Mouse (Mus musculus) thymus, adult 18-20 months (tissue): ENCODE results near the gene Lpp.

ENCODE experiments used
- DNase-seq, 2 experiments: peaks; one replicate each; pipeline ENCODE4 v3.0.0; 2022; ENCODE audit warnings: mixed read lengths in 2 of 2

Lpp gene

DNA sequence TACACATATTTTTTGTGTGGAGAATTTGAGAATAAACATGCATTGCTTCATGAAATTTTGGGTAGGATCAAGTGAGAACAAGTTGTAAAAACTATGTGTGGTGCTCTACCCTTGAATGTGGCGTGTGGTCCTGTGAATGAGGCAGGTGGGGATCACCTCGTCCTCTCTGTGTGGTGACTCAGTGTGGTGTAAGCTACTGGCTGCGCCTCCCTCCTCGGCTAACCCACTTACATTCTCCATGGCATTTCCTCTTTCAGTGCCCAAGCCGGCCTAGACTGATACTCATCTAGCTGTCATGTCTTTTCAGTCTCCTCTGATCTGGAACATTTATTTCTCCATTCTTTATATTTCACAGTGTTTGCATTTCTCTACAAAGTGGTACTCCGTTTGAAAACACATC is 81.5 kb downstream of the Lpp start:
- DNase-seq: peak; percentile 19

DNA sequence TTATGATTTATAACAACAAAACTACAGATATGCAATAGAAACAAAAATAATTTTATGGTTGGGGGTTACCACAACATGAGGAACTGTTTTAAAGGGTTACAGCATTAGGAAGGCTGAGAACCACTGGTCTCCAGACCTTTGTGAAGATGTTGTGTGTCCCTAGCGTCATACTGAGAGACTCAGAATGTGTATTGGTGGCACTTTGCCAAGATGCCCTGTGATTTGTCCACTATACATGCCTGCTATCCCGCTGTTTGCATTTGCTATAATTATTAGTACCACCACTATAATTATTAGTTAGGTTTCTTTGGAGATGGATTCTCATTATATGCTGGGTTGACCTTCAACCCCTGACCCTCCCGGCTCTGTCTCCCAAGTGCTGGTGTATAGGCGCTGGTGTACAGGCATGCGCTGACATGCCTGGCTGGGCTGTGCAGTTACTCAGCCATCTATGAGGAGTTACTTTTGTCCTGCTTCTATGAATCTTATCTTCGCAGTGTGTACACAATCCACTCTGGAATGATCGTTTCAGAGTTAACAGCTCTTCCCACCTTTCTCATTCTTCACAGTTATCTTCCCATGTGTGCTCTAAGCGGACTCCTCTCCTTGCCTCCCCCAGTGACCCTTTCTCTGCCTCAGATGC is 82.1 kb downstream of the Lpp start:
- no peak for DNase-seq

DNA sequence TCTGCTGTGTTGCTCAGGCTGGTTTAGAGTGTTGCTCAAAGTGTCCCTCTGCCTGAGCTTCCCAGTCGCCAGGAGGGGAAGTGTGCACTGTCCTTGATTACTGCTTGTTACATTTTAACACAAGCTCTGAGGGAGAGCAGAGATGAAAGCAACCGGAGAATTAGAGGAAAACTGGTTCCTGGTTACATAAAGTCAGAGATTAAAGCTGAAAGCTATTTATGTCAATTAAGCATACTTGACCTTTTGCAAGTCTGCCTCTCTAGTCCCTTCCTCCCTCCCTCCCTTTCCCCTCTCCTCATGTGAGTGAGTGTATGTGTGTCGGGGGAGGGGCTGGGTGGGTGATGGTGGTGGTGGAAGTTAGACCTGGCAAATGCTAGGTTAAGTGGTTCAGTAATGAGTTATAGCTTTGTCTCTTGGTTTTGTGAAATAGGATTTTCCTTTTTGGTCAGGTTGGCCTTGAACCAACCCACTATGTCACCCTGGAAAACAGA is 83.6 kb downstream of the Lpp start:
- no peak for DNase-seq

DNA sequence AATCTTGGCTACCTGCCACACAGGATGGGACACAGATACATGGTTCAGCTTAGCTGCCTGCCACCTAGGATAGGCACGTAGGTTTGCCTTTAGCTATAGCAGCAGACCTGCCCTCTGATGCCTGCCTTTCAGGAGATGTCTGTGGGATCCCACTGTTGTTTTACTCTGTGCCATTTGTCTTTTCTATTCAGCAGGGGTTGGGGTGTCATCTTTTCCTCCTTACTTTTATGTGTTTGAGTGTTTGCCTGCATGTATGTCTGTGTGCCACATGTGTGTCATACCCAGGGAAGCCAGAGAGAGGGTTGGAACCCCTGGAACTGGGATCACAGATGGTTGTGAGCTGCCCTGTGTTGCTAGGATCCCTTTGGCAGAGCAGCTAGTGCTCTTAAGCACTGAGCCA is 84.7 kb downstream of the Lpp start:
- DNase-seq: no peak

DNA sequence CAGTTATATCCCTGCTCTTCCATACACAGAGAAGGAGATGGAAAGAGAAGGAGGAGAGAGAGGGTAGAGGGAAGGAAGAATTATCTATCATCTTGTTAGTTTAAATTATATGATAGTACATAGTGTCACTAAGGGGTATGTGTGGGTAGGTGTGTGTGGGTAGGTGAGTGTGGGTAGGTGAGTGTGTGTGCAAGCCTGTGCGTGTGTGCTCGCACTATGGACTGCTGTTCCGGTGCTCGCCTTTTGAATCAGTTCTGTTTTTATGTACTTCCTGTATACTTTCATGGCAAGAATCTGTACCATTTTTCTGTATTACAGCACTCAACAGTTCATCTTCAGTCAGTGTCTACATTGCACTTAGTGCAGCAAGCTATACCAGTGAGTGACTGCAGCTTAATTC is 85.5 kb downstream of the Lpp start:
- no peak for DNase-seq

DNA sequence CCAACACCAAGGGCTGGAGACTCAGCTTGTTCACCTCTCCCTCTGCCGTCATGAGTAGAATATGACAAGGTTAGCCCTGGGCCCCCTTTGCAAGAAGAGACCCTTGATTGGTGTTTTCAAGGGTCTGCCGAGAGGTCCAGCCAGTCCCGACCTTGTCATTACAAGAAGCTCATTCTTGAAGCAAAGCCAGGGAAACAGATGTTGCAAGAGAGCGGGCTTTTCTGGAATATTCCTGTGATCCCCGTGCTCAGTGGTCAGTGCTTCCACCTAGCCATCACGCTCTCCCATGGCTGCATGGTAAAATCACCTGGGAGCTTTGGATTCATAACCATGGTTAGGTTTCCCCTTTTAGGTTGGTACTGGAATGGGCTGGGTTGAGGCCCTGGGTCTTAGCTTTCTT is 89.3 kb downstream of the Lpp start:
- no peak for DNase-seq

DNA sequence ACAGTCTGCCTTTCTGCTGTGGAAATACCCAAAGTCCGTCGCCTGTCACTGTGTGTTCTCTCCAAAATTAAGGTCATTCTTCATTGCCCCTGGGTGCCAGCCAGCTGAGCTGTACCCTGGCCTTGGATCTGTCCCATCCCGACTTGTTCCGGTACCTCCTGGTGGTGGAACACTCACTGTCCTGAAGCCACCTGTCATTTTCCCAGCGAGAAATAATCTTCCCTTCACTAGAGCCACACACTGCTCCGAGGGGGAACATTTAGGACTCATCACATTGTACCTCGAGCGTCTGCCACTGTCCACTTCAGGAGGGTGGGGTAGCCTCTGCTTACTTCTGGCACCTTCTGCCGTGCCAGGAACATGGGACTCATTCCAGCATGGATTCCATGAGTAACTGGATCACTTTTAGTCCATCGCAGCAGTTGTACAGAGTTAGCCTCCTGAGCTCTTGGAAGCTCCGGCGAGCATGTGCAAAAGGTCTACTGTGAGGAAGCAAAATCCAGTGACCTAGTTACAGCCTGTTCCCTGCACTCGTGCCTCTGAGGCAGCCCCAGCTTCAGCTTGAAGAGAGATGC is 90.3 kb downstream of the Lpp start:
- no peak for DNase-seq

DNA sequence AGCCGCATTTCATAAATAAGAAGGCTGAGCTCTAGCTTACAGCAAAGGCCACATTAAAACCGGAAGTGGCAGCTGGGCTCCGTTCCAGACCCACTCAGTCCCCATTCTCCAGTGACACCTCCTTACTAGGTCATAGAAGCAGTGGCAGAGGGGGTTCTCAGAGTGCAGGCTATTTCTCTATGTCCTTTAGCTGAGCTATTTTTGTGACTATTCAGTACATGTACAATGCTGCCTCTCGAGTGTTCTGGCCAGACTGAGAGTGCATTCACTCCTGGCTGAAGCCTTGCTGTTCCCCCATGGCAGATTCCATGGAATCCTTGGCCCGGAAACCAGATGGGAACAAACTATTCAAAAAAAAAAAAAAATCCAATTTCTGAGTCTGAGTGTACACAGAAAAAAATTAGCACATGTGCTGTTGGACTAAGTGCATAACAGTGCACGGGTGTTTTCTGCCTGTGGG is 94.5 kb downstream of the Lpp start:
- DNase-seq: peak in 1 of 2 experiments; percentile 14

DNA sequence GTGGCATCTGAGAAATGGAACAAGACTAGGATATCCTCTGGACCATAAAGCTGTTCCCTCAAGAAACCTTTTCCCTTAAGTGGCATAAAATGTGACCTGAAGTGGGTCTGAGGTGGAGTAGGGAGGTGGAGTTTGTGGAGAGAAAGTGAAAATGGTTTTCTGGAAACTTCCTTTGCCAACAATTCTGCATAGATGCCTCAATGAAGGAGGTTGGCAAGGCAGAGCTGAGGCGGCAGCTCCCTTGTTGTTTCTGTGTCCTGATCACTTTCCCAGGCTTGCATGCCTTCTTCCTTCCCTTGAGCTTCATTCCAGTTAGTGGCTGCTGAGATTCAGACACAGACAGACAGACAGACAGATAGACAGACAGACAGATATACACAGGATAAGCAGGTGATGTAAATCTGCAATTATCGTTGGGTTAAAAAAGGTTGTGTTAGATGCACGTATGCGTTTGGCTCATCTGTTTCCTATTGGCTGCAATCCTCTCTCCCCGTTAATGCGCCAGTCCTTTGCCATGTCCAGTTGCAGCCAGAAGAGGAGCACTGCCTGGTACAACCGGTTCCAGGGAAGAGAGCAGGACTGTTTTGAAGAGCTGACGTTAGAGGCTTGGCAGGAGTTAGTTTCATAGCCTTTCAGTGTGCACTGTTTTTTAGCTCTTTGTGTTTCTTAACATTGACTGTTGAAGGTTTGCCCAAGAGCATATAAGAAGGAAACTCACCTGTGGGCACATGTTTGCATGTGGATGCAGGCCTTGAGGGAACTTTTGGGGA is 96.4 kb downstream of the Lpp start:
- DNase-seq: peak in 1 of 2 experiments; percentile 1

DNA sequence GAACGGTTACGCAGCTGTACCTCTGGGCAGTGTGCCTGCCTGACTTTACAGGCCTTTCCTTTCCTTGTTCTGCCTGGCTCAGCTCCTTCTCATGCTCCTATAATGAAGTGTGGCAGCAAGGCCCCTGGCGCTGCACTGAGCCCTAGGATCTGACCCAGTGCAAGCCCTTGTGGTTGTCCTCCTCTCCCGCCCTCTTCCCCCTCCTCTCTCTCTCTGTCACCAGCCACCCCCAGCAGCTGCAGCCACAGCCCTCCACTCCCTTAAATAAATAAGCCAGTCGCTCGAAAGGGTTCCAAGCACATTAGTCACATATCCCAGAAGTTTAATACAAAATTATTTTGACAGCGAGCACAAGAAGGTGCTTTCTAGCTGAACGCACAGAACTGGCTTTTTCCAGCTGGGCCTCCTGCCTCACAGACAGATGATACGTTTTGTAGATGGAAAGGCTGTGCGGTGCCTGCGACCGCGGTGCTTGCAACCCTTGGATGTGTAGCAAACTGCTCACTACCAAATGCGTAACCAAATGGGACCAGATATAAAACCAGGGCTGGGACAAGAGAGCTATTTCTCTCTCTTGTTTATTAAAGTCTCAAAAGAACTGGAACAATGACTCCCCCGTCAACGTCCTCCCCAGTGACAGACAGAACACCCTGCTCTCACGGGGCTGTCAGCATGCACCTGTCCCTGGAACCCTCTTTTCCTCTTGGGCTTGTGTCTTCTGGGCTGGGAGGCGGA is 97.6 kb downstream of the Lpp start:
- peak in 1 of 2 experiments; percentile 2 for DNase-seq

DNA sequence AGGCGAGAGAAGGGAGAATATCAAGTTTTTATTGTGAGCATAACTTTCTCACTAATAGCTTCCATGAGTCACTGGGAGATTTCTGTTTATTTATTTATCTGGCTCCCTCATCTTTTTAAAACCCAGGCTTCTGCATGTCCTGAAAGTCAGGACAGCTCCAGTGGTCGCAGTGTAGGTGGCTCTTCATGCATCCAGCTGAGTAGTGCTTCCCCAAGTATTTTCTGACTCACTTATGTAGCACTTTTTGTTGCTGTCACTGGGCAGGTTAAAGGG is 98.1 kb downstream of the Lpp start:
- no peak for DNase-seq

DNA sequence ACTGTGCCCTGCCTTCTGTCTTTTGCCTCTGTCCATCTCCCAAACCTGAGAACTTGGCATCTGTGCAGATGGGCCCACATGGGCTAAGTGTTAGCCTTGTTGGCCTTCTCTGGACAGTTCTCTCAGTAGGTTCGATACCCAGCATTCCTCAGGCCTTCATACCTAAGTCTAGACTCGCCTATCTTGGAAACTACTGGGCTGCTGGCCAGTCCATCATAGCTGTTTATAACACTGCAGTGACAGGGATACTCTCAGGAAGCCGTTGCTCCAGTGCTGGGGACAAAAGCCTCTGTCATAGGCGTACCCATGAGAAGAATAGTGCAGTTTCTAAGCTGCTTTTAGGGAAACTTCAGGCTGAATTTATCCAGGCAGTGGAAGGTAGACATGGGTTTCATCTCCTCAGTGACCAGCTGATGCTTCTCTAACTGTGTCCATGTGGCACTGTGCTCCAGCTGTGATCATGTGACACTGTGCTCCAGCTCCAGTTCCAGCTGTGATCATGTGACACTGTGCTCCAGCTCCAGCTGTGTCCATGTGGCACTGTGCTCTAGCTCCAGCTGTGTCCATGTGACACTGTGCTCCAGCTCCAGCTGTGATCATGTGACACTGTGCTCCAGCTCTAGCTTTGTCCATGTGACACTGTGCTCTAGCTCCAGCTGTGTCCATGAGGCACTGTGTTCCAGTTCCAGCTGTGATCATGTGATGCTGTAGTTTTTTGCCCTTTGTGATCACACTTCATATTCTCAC is 99.1 kb downstream of the Lpp start:
- peak in 1 of 2 experiments; percentile 2 for DNase-seq

DNA sequence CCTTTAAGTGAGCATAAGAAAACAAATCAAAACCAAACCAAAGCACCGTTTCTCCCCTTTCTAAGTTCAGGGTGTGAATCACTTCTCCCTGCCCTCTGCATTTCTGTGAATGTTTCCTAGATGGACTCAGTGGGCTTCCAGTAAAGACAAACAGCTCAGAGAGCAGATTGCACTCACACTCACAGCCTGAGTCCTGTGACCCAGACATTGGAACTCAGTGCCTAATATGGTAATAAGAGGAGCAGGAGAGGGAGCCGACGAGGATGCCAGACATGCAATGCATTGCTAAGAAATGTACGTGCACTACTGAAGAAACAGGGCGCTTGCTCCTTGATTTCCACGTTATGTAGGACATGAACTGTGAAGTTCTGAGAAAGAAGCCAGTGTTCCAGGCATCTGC is 101.2 kb downstream of the Lpp start:
- DNase-seq: peak in 1 of 2 experiments; percentile 1

DNA sequence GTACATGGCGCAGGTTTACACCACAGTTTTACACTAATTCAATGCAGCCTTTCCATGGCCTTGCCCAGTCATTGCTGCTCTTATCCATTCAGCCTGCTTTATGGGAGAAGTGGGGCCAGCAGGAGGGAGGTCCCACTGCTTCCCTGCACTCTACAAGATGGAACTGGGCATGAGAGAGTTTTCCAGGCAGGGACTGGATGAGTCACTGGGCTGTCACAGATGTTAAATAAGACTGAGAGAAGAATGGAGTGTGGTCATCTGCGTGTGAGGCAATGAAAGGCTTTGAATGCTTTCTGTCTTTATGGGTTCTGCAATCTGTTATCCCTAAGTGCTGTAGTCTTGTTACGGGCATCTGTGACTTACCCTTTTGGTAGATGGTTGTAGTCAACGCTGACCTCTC is 102.2 kb downstream of the Lpp start:
- DNase-seq: peak in 1 of 2 experiments; percentile 1

DNA sequence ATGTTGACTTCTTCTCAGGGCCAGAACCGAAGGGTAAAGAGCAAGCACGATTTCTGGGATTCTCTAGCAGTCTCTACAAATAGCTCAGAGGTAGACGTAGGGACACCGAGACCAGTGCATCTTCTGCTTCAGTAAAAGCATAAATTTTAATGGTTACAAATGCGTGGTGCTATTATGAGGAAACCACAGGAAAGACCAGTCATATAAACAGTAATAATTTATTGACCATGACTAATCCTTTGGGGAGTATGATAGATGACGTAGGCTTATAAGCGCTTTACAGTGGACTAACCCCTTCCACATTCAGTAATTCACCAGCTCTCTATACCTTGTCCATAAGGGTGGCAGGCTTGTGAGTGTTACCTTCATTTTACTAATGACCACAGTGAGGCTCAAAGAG is 103.3 kb downstream of the Lpp start:
- DNase-seq: no peak

DNA sequence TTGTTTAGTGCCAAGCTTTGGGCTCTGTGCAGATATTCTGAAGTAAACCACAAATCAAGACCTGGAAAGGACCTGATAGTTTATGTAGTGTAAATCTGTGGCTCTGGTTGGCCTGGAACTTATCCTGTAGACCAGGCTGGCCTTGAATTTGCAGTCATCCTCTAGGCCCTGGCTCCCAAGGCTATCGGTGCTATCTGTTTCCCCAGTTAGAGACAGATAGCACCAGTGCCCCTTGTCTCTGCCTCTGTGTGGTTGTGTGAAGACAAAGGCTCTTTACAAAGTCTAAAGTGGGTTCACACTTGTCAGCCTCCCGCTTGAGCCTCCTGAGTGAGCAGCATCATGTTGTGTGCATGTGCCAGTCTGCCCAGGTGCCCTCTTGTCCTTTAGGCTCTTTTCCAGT is 104.1 kb downstream of the Lpp start:
- no peak for DNase-seq

DNA sequence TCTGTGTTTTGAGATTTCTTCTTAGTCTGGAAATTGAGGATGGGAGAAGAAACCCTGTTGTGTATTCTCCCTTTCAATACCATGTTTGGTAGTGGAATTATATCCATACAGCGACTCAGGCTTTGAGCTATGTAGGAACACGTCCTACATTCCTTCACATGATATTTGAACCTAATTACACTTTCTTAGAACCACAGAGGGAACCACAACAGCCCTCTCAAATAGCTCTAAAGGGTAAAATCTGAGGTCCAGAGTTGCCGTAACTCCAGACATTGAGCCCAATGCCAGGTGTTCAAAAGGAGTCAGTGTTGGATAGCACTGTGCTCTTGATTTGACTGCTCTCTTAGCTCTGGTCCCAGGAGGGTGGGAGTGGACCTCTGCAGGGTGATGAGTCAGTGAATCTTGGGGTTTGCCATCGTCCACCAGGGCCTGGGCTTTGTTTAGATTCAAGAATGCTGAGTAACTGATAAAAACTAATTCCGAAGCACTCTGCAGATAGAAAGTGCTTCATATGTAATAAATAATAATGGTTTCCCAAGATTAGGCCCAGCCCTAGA is 104.9 kb downstream of the Lpp start:
- DNase-seq: peak in 1 of 2 experiments; percentile 1

DNA sequence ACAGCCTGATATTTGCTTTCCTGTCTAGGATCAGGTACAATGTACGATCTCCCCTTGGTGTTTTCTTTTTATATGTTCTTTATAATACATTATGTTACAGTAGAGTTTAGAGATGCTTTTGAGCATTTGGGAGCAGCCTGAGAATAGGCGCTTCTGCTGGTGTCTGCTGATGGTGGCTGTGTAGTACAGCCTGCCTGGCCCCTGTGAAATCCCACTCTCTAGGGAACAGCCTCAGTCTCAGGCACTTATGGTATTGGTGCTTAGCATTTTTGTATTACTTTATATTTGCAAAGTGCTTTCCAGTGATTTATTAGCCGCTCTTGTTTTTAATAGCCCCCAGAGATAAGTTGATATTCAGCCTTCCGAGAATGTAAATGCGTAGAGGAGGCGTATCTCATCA is 107.9 kb downstream of the Lpp start:
- DNase-seq: no peak

DNA sequence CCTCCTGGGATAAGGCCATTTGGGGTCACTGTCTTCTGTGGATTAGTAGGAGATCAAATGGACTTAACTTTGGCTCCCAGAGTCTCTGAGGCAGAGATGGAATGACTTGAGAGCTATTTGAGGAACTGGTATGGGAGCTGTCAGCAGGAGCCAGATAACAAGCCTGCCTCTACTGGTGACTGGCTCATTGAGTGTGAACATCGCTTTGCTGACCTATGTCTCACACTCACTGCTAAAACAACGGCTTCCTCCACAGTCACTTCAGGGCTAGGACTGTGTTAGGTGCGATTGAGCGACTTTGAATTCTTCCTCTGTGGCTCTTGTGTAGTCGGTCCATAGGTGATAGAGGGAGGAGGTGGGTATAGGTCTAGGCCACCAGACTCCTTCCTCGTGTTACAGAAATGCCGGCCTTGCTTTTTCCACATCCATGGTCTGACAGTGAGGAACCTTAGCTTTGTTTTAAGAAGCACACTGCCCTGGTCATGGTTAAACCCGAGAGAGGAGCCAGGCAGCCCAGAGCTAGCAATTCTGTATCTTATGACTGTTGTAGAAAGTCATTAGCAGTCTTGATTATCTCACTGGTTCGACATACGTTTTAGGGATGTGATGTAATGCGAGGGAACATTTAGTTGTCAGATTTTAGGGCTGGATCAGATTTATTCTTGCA is 108.5 kb downstream of the Lpp start:
- no peak for DNase-seq

DNA sequence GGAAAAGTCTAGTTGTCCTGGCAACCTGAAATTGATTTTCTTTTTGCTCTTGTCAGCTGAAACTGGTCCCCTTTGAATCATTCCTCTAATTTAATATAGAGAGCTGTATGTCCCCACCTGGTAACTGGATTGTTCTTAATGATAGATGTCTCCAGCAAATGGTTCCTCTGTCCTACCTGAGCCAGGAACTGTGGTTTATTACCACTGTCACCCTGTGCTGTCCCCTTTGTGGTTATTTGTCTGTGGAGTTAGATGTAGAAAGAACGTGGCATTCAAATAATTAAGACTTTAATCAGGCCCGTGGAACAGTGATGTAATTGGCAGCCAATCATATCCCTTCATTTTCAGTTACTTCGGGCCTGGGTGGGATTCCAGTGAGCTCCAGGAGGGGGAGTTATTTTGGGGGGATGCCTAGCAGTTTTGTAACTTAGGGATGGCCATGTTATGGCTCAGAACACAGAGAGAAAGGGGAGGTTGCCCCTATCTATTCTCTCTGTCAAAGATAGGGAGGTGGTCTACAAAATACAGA is 109.1 kb downstream of the Lpp start:
- DNase-seq: no peak

DNA sequence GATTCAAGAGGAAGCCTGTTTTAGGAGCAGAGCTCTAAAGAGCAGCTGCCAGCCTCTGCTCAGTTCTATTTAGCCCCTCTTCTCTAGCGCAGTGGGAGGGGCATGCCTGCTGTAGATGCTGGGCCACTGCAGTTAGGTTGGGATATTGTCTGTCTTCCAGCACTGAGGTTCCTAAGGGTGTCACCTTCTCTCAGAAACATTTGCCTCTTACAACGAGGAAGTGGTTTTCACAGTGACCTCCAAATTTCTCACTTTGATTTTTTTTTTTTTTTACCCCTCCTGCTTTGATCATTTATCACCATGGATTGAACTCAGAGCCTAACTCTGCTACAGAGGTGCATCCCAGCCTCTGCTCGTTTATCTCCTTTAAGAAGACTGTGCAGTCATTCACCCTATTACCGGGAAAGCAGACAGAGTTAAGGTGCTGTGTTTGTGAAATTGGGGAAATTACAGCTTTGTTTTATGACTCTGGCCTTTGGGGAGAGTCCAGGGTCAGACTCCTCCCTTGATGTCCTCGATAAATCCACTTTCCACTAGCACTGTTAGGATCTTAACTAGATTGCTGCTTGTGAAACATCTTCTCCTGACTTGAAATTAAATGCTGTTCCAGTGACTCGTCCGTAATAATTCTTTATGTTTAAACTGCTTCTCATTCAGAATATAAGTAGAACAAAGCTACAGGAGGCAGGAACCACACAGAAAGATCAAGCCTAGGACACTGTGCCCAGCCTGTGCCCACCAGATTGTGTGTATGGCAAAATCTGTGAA is 111.7 kb downstream of the Lpp start:
- DNase-seq: no peak
